Mouse (Mus musculus) CH12.LX (cell line): ENCODE measurements around the gene Gm17482. TPM values are rescaled to one million over a fixed set of nuclear protein-coding genes. Genes with fewer than 3 reads are reported as not detected.

Experiments used
- DNase-seq: peaks from one replicate; pipeline ENCODE4 v3.0.0-alpha.2; 2013; ENCODE audit errors: extremely low read depth
- H3K27ac ChIP-seq: 2 replicates; pipeline ENCODE4 v1.5.1; 2012; ENCODE audit warnings: low read depth, mild to moderate bottlenecking, control low read depth, moderate library complexity; ENCODE audit not compliant: insufficient read depth
- H3K27me3 ChIP-seq: replicated peaks from 2 replicates; pipeline ENCODE3; 2012; ENCODE audit warnings: inconsistent platforms
- H3K36me3 ChIP-seq, 2 experiments: replicated peaks in 1 of 2; 2 replicates each; pipeline versions ENCODE3 to v1.6.1; 2012; ENCODE audit warnings: inconsistent platforms in 1 of 2, low read length in 1 of 2, mild to moderate bottlenecking in 1 of 2, mixed read lengths in 1 of 2, moderate library complexity in 1 of 2; ENCODE audit not compliant: control insufficient read depth in 1 of 2, insufficient read depth in 1 of 2
- H3K4me1 ChIP-seq, 2 experiments: 2 replicates each; pipeline ENCODE4 v1.6.1; 2012; ENCODE audit warnings: inconsistent platforms in 1 of 2, moderate library complexity in 1 of 2; ENCODE audit not compliant: insufficient read depth in 2 of 2, control insufficient read depth in 1 of 2
- H3K4me2 ChIP-seq: 2 replicates; pipeline ENCODE4 v1.6.1; 2012; ENCODE audit warnings: low read depth, mild to moderate bottlenecking, control low read depth; ENCODE audit not compliant: poor library complexity, insufficient read depth, severe bottlenecking
- H3K4me3 ChIP-seq, 3 experiments: fragments of 150-350 bp in 1 of 3; sonication (generic) in 1 of 3; replicated peaks in 1 of 3; 2 replicates each; pipeline versions ENCODE3 to v1.5.1; 2011 to 2012; ENCODE audit warnings: low read depth in 2 of 3, low read length in 2 of 3, mild to moderate bottlenecking in 2 of 3, moderate library complexity in 2 of 3, control low read depth in 1 of 3, improper control_type of control experiment in 1 of 3, inconsistent platforms in 1 of 3, mixed read lengths in 1 of 3; ENCODE audit not compliant: poor library complexity in 1 of 3
- H3K79me2 ChIP-seq: replicated peaks from 2 replicates; pipeline ENCODE4 v1.6.1; 2012; ENCODE audit warnings: mild to moderate bottlenecking, moderate library complexity; ENCODE audit not compliant: control insufficient read depth, poor library complexity, insufficient read depth, severe bottlenecking; ENCODE audit errors: extremely low read depth
- H3K9ac ChIP-seq: 2 replicates; pipeline ENCODE4 v1.6.1; 2012; ENCODE audit warnings: low read depth, mild to moderate bottlenecking, control low read depth, moderate library complexity; ENCODE audit not compliant: insufficient read depth
- H3K9me3 ChIP-seq: replicated peaks from 2 replicates; pipeline ENCODE3; 2012; ENCODE audit warnings: low read length, inconsistent platforms, mixed read lengths
- CHD1 ChIP-seq: IDR thresholded peaks from 2 replicates; pipeline ENCODE4 v1.6.1; 2012; ENCODE audit warnings: low read depth, low read length, improper control_type of control experiment, inconsistent platforms
- CHD2 ChIP-seq: IDR thresholded peaks from 2 replicates; pipeline ENCODE4 v1.6.1; 2011; ENCODE audit warnings: low read length, improper control_type of control experiment
- CTCF ChIP-seq, 2 experiments: IDR thresholded peaks in 1 of 2; conservative IDR thresholded peaks in 1 of 2; 2 replicates each; pipeline ENCODE4 v1.5.1; 2011 to 2012; ENCODE audit warnings: low read depth in 2 of 2, low read length in 2 of 2, improper control_type of control experiment in 1 of 2, inconsistent platforms in 1 of 2, mild to moderate bottlenecking in 1 of 2, moderate library complexity in 1 of 2
- E2F4 ChIP-seq: IDR thresholded peaks from 2 replicates; pipeline ENCODE4 v1.6.1; 2011; ENCODE audit warnings: low read depth, low read length, improper control_type of control experiment; ENCODE audit not compliant: insufficient replicate concordance
- IRF4 ChIP-seq: IDR thresholded peaks from 2 replicates; pipeline ENCODE4 v1.6.1; 2014; ENCODE audit warnings: low read depth, mild to moderate bottlenecking, inconsistent platforms, low read length, improper control_type of control experiment
- JUN ChIP-seq: IDR thresholded peaks from 2 replicates; pipeline ENCODE4 v1.6.1; 2011; ENCODE audit warnings: low read depth, mild to moderate bottlenecking, low read length, improper control_type of control experiment, moderate library complexity; ENCODE audit not compliant: insufficient read depth
- MAFK ChIP-seq: IDR thresholded peaks from 2 replicates; pipeline ENCODE4 v1.6.1; 2011; ENCODE audit warnings: low read length, improper control_type of control experiment; ENCODE audit not compliant: insufficient replicate concordance
- MAX ChIP-seq: IDR thresholded peaks from 2 replicates; pipeline ENCODE4 v1.6.1; 2011; ENCODE audit warnings: low read length, improper control_type of control experiment
- MAZ ChIP-seq: IDR thresholded peaks from 2 replicates; pipeline ENCODE4 v1.6.1; 2012; ENCODE audit warnings: low read depth, mild to moderate bottlenecking, inconsistent platforms, low read length, improper control_type of control experiment, moderate library complexity
- MXI1 ChIP-seq: IDR thresholded peaks from 2 replicates; pipeline ENCODE4 v1.6.1; 2011; ENCODE audit warnings: mild to moderate bottlenecking, low read depth, low read length, improper control_type of control experiment
- NRF1 ChIP-seq: IDR thresholded peaks from 2 replicates; pipeline ENCODE4 v1.6.1; 2014; ENCODE audit warnings: low read depth, mild to moderate bottlenecking, inconsistent platforms, low read length, improper control_type of control experiment, moderate library complexity
- POLR2A ChIP-seq: IDR thresholded peaks from 2 replicates; pipeline ENCODE4 v1.6.1; 2011; ENCODE audit warnings: low read depth, mild to moderate bottlenecking, improper control_type of control experiment, low read length
- POLR2AphosphoS2 ChIP-seq: IDR thresholded peaks from 2 replicates; pipeline ENCODE4 v1.6.1; 2011; ENCODE audit warnings: low read depth, low read length, improper control_type of control experiment
- SIN3A ChIP-seq: IDR thresholded peaks from 2 replicates; pipeline ENCODE4 v1.6.1; 2012; ENCODE audit warnings: low read length, improper control_type of control experiment, inconsistent platforms
- TCF12 ChIP-seq: IDR thresholded peaks from 2 replicates; pipeline ENCODE4 v1.6.1; 2014; ENCODE audit warnings: low read depth, mild to moderate bottlenecking, inconsistent platforms, low read length, improper control_type of control experiment
- USF2 ChIP-seq: conservative IDR thresholded peaks from 2 replicates; pipeline ENCODE4 v1.6.1; 2011; ENCODE audit warnings: low read depth, low read length, improper control_type of control experiment
- ZC3H11A ChIP-seq: IDR thresholded peaks from 2 replicates; pipeline ENCODE4 v1.6.1; 2012; ENCODE audit warnings: low read depth, mild to moderate bottlenecking, inconsistent platforms, low read length, improper control_type of control experiment
- ZKSCAN1 ChIP-seq: IDR thresholded peaks from 2 replicates; pipeline ENCODE4 v1.6.1; 2012; ENCODE audit warnings: low read depth, inconsistent platforms, low read length, improper control_type of control experiment, borderline replicate concordance
- ZNF384 ChIP-seq: IDR thresholded peaks from 2 replicates; pipeline ENCODE4 v1.6.1; 2012; ENCODE audit warnings: low read depth, low read length, improper control_type of control experiment, inconsistent platforms
- dilution Hi-C: fragments of 300-500 bp; cut with MboI; formaldehyde crosslinking; loops from 2 replicates; pipeline ENCODE4 v1.14.3; 2020; ENCODE audit warnings: low sequenced_read_pairs; ENCODE audit not compliant: extremely low pct_unique_long_range_greater_than_20kb, extremely low pct_ligation_motif_present
- in situ Hi-C: fragments of 300-500 bp; cut with MboI; formaldehyde crosslinking; loops from 3 replicates; pipeline ENCODE4 v1.14.3; 2019; ENCODE audit warnings: low sequenced_read_pairs, low pct_ligation_motif_present, low pct_unique_long_range_greater_than_20kb, mixed read lengths
- polyA plus RNA-seq: library from polyadenylated mRNA; unstranded; fragments of >175 nt; gene quantifications from 2 replicates; pipeline ENCODE4 v1.2.1, GENCODE M21; 2012; ENCODE audit warnings: low read depth; ENCODE audit not compliant: insufficient read length
- total RNA-seq, 2 experiments: library from RNA; depleted of rRNA; stranded (reverse); fragments of 300-350 nt in 1 of 2; fragments of >200 nt in 1 of 2; gene quantifications; 2 replicates each; pipeline ENCODE4 v1.2.3; 2012 to 2014

Gm17482 gene
- total and polyA plus RNA-seq, 3 experiments = not detected

GRCm38 (mm10) chr6:115191111-115191510 lies 36.0 kb upstream of the Gm17482 start:
- no peaks in the 10 kb centered on the region for H3K9me3 ChIP-seq
- no peak overlapping the region for H3K4me2 ChIP-seq
- in situ Hi-C loops = no loop called here
- no peaks in the 10 kb centered on the region for H3K79me2 ChIP-seq
- H3K4me3 ChIP-seq = no peak overlapping the region
- no peaks in the 10 kb centered on the region for H3K27me3 ChIP-seq
- TF ChIP-seq ZNF384 (no peak), MAX (no peak), MXI1 (no peak), ZKSCAN1 (no peak), CHD2 (no peak), CHD1 (no peak), POLR2A (no peak), MAZ (no peak), JUN (no peak), SIN3A (no peak), CTCF (conservative IDR thresholded peaks at IDR 0.05 in 1 of 2, IDR thresholded peaks at IDR 0.05 in 1 of 2; ENCODE audit: low read depth in 2 of 2, low read length in 2 of 2) (no peak), NRF1 (no peak), TCF12 (no peak), USF2 (no peak), POLR2AphosphoS2 (no peak), MAFK (no peak), E2F4 (no peak)
- no peak overlapping the region for H3K9ac ChIP-seq
- DNase-seq = no peak
- H3K36me3 ChIP-seq = no peaks in the 10 kb centered on the region
- no peak overlapping the region for H3K27ac ChIP-seq
- dilution Hi-C loops = no loop called here
- H3K4me1 ChIP-seq = 0 out of 4 replicates have a peak, but pooled peaks cover 0 to 2% of the 10 kb centered on the region in 2 experiments

GRCm38 (mm10) chr6:115200753-115201152 lies 26.4 kb upstream of the Gm17482 start:
- no peak overlapping the region for H3K9ac ChIP-seq
- H3K4me3 ChIP-seq = no peak overlapping the region
- H3K27me3 ChIP-seq = no peaks in the 10 kb centered on the region
- H3K27ac ChIP-seq = no peak overlapping the region
- dilution Hi-C loops (no loop called here), in situ Hi-C loops (no loop called here)
- H3K4me2 ChIP-seq = no peak overlapping the region
- H3K79me2 ChIP-seq = no peaks in the 10 kb centered on the region
- no peaks in the 10 kb centered on the region for H3K9me3 ChIP-seq
- H3K36me3 ChIP-seq = no peaks in the 10 kb centered on the region
- TF ChIP-seq E2F4 = no peak
- TF ChIP-seq ZNF384 = no peak
- no peak for TF ChIP-seq SIN3A
- TF ChIP-seq MAFK = no peak
- TF ChIP-seq TCF12 = no peak
- TF ChIP-seq ZC3H11A = no peak
- TF ChIP-seq IRF4 = no peak
- no peak for DNase-seq
- no peaks in the 10 kb centered on the region for H3K4me1 ChIP-seq
